Comparison of ENCODE assay signal across 7 mouse cellular contexts in genomic region chr15:85670789-85671700, GRCm38 (mm10).
DNase-seq lines count a peak whose midpoint lies in the region; ATAC-seq lines count a peak whose summit lies in the region.

No protein-coding gene starts in this region.

- H3K4me2 ChIP-seq in limb, embryonic 11.5 days (ENCODE audit: low read depth, severe bottlenecking): peak overlapping the region; percentile 97
- H3K4me2 ChIP-seq in midbrain, embryonic 13.5 days (replicated peaks): peak overlapping the region; percentile 74
- H3K4me2 ChIP-seq in stomach, embryonic 15.5 days: peak overlapping the region; percentile 87

- peaks cover 68% of the 10 kb centered on the region for H3K27me3 ChIP-seq in limb, embryonic 11.5 days (ENCODE audit: control insufficient read depth, insufficient read depth, low read length)
- H3K27me3 ChIP-seq in midbrain, embryonic 13.5 days: peaks cover 84% of the 10 kb centered on the region
- H3K27me3 ChIP-seq in stomach, embryonic 15.5 days (replicated peaks): no peaks in the 10 kb centered on the region

- H3K4me1 ChIP-seq in limb, embryonic 11.5 days (ENCODE audit: control insufficient read depth, insufficient read depth, low read length): peaks cover 15% of the 10 kb centered on the region; the same call in 1 of the 2 replicates
- peaks cover 50% of the 10 kb centered on the region for H3K4me1 ChIP-seq in midbrain, embryonic 13.5 days (replicated peaks)
- H3K4me1 ChIP-seq in stomach, embryonic 15.5 days: peaks cover 27% of the 10 kb centered on the region

- H3K27ac ChIP-seq in limb, embryonic 11.5 days (replicated peaks; ENCODE audit: low read depth, low read length): no peak overlapping the region
- peak overlapping the region; percentile 96 for H3K27ac ChIP-seq in midbrain, embryonic 13.5 days
- H3K27ac ChIP-seq in stomach, embryonic 15.5 days: peak overlapping the region; percentile 98

- DNase-seq in adrenal gland, postnatal 10 days: peak; percentile 95
- DNase-seq in cerebellum, postnatal 36 days: peak; percentile 84
- DNase-seq in kidney, adult 11 months: peak; percentile 88
- peak; percentile 56 for DNase-seq in limb, embryonic 11.5 days (ENCODE audit: low spot score)

- no peaks in the 10 kb centered on the region for H3K36me3 ChIP-seq in limb, embryonic 11.5 days (ENCODE audit: control insufficient read depth, insufficient read depth, low read length)
- H3K36me3 ChIP-seq in midbrain, embryonic 13.5 days: no peaks in the 10 kb centered on the region; the same call in 1 of the 2 replicates
- 0 out of 2 replicates have a peak, but pooled peaks cover 3% of the 10 kb centered on the region for H3K36me3 ChIP-seq in stomach, embryonic 15.5 days

- H3K4me3 ChIP-seq in limb, embryonic 11.5 days (ENCODE audit: low read depth, low read length): peak overlapping the region; percentile 65
- peak overlapping the region; percentile 78 for H3K4me3 ChIP-seq in midbrain, embryonic 13.5 days (replicated peaks)
- H3K4me3 ChIP-seq in stomach, embryonic 15.5 days (replicated peaks): peak overlapping the region; percentile 87

- no peaks in the 10 kb centered on the region for H3K9me3 ChIP-seq in limb, embryonic 11.5 days (ENCODE audit: control insufficient read depth, low read length)
- H3K9me3 ChIP-seq in midbrain, embryonic 13.5 days: no peaks in the 10 kb centered on the region
- H3K9me3 ChIP-seq in stomach, embryonic 15.5 days: no peaks in the 10 kb centered on the region

- under 1% methylated on average over 91 of the region's 141 CpGs for WGBS in limb, embryonic 11.5 days
- WGBS in midbrain, embryonic 13.5 days: under 1% methylated on average over 117 of the region's 141 CpGs
- under 1% methylated on average over 103 of the region's 141 CpGs for WGBS in stomach, embryonic 15.5 days

- peak overlapping the region; percentile 64 for H3K9ac ChIP-seq in limb, embryonic 11.5 days (ENCODE audit: low read length)
- peak overlapping the region; percentile 93 for H3K9ac ChIP-seq in midbrain, embryonic 13.5 days (replicated peaks)
- peak overlapping the region; percentile 94 for H3K9ac ChIP-seq in stomach, embryonic 15.5 days

- peak; percentile 13 for ATAC-seq in granulocyte monocyte progenitor cell, adult 5-6 weeks (replicated peaks; ENCODE audit: poor library complexity, severe bottlenecking)
- peak; percentile 26; the same call in 1 of the 2 replicates for ATAC-seq in limb, embryonic 11.5 days (ENCODE audit: insufficient number of reproducible peaks, low FRiP score, low TSS enrichment, low read depth)
- ATAC-seq in midbrain, embryonic 13.5 days: peak; percentile 74
- peak; percentile 62 for ATAC-seq in stomach, embryonic 15.5 days (ENCODE audit: insufficient read depth, low FRiP score, low read depth)

Comparison
In these comparisons a context has a peak if more than half of its experiments do, and no peak if none do; other contexts are left out.
1. ATAC-seq: peak in every context shown above with its lines; median percentile 74 in midbrain, embryonic 13.5 days; 62 in stomach, embryonic 15.5 days; 26 in limb, embryonic 11.5 days; 13 in granulocyte monocyte progenitor cell, adult 5-6 weeks.